Mouse (Mus musculus) MEL (cell line): ENCODE measurements around the gene Atxn2.

Experiments
- CHD2 ChIP-seq: IDR thresholded peaks from 2 replicates; pipeline ENCODE4 v1.6.1; 2011; ENCODE audit warnings: low read length, improper control_type of control experiment
- CTCF ChIP-seq, 3 experiments: IDR thresholded peaks in 2 of 3; conservative IDR thresholded peaks in 1 of 3; 2 replicates each; pipeline ENCODE4 v1.5.1; 2011 to 2012; ENCODE audit warnings: low read length in 3 of 3, low read depth in 2 of 3, mild to moderate bottlenecking in 2 of 3, improper control_type of control experiment in 1 of 3, inconsistent platforms in 1 of 3, mixed read lengths in 1 of 3, moderate library complexity in 1 of 3; ENCODE audit not compliant: control insufficient read depth in 1 of 3, insufficient read depth in 1 of 3, poor library complexity in 1 of 3, severe bottlenecking in 1 of 3
- ELF1 ChIP-seq: IDR thresholded peaks from 2 replicates; pipeline ENCODE4 v1.6.1; 2014; ENCODE audit warnings: low read depth, mild to moderate bottlenecking, inconsistent platforms, low read length, improper control_type of control experiment, moderate library complexity
- MYC ChIP-seq: IDR thresholded peaks from 2 replicates; pipeline ENCODE4 v1.6.1; 2011; ENCODE audit warnings: low read depth, mild to moderate bottlenecking, low read length, improper control_type of control experiment, moderate library complexity
- POLR2A ChIP-seq, 2 experiments: IDR thresholded peaks; 2 replicates each; pipeline ENCODE4 v1.6.1; 2011 to 2012; ENCODE audit warnings: low read length in 2 of 2, mild to moderate bottlenecking in 2 of 2, control low read depth in 1 of 2, improper control_type of control experiment in 1 of 2, low read depth in 1 of 2, moderate library complexity in 1 of 2; ENCODE audit not compliant: control insufficient read depth in 1 of 2, insufficient read depth in 1 of 2, poor library complexity in 1 of 2
- RAD21 ChIP-seq: IDR thresholded peaks from 2 replicates; pipeline ENCODE4 v1.6.1; 2011; ENCODE audit warnings: mild to moderate bottlenecking, low read depth, low read length, improper control_type of control experiment
- TAL1 ChIP-seq: IDR thresholded peaks from 2 replicates; pipeline ENCODE4 v1.6.1; 2012; ENCODE audit warnings: mild to moderate bottlenecking, inconsistent platforms, low read length, moderate library complexity, mixed read lengths
- ZMIZ1 ChIP-seq: IDR thresholded peaks from 2 replicates; pipeline ENCODE4 v1.6.1; 2012; ENCODE audit warnings: low read depth, mild to moderate bottlenecking, inconsistent platforms, low read length, improper control_type of control experiment, moderate library complexity

DNA sequence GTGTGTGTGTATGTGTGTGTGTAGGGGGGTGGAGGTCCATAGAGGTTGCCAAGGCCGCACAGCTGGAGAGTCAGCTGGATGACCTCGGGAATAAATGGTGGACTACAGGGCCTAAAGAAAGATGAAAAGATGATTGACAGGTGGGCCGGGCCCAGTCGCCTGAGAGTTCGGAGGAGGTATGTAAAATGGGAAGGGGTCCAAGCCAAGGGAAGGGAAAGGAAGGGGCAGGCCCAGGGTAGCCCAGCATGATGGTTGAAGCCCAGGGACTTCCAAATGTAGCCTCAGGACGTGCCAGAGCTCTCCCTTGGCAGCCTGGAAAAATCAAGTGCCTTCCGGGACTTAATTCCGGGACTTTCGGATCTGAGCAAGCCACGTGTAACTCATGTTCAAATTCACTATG lies 143.6 kb downstream of the Atxn2 start:
- TF ChIP-seq ZMIZ1 (no peak), CTCF (IDR thresholded peaks at IDR 0.05 in 2 of 3, conservative IDR thresholded peaks at IDR 0.05 in 1 of 3; ENCODE audit: control insufficient read depth in 1 of 3, insufficient read depth in 1 of 3, low read depth in 2 of 3, low read length in 3 of 3, poor library complexity in 1 of 3, severe bottlenecking in 1 of 3) (no peak), ELF1 (no peak), MYC (no peak), RAD21 (no peak), CHD2 (no peak), POLR2A (IDR thresholded peaks at IDR 0.05; ENCODE audit: control insufficient read depth in 1 of 2, insufficient read depth in 1 of 2, low read depth in 1 of 2, low read length in 2 of 2, poor library complexity in 1 of 2) (no peak), TAL1 (no peak)
